Mouse (Mus musculus): Measurements from ENCODE around the gene Bmp6.

DNA sequence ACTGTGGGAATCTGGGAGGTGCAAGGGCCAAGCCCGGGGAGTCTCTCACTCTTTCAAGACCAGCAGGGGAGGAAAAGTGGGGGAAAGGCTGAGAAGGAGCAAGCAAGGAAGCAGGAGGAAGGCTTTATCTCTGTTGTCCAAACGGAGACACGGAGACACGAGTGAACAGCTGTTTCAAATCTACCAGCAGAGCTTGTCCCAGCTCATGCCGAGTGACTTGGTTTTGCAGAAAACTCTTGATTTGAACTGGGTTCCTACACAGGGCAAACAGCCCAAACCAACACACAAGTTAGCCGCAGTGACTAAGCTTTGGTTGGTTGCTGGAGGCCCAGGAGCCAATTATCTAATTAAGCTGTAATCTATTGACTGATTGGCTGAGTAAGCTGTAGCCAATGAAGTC is 189.1 kb downstream of the Bmp6 start:
- TF ChIP-seq CTCF (IDR thresholded peaks at IDR 0.05; ENCODE audit: low read depth), result no peak
- TF ChIP-seq EP300 (IDR thresholded peaks at IDR 0.05; ENCODE audit: low read depth), result no peak

Data from heart, postnatal 0 days (tissue).